Mouse (Mus musculus) kidney, adult 2 months (tissue): Measurements from ENCODE around the gene Olfr374. TPM values are rescaled to one million over a fixed set of nuclear protein-coding genes. Genes with fewer than 3 reads are reported as not detected.
A peak's percentile ranks its signal among the peaks of the same experiment; 100 is the strongest.
"Not testable (repeated sequence)": the region's sequence is repeated elsewhere in the genome, so short reads cannot be mapped to it uniquely, and the experiment has no call there.

Experiments used
- DNase-seq: peaks from one replicate; pipeline ENCODE4 v3.0.0; 2021
- H3K27ac ChIP-seq: fragments of 200-500 bp; 2 replicates; pipeline ENCODE4 v1.5.1; 2012; ENCODE audit warnings: low read depth, low read length, control low read depth, inconsistent platforms; ENCODE audit not compliant: insufficient read depth
- H3K27me3 ChIP-seq: fragments of 200-500 bp; replicated peaks from 2 replicates; pipeline ENCODE4 v1.6.1; 2012; ENCODE audit warnings: mild to moderate bottlenecking, moderate library complexity, low read length, inconsistent platforms; ENCODE audit not compliant: control insufficient read depth, insufficient read depth
- H3K36me3 ChIP-seq: fragments of 200-500 bp; 2 replicates; pipeline ENCODE4 v1.6.1; 2012; ENCODE audit warnings: mild to moderate bottlenecking, moderate library complexity, low read length, inconsistent platforms; ENCODE audit not compliant: control insufficient read depth, insufficient read depth
- H3K4me1 ChIP-seq: fragments of 200-500 bp; 2 replicates; pipeline ENCODE4 v1.6.1; 2011; ENCODE audit warnings: low read length; ENCODE audit not compliant: control insufficient read depth, insufficient read depth
- H3K4me3 ChIP-seq: fragments of 200-500 bp; 2 replicates; pipeline ENCODE4 v1.5.1; 2011; ENCODE audit warnings: mild to moderate bottlenecking, low read depth, low read length, control low read depth; ENCODE audit not compliant: insufficient read depth
- CTCF ChIP-seq: fragments of 200-500 bp; conservative IDR thresholded peaks from 2 replicates; pipeline ENCODE4 v1.5.1; 2011; ENCODE audit warnings: low read depth, mild to moderate bottlenecking, control low read depth, low read length, moderate library complexity, mixed read lengths; ENCODE audit not compliant: insufficient read depth, insufficient read length
- POLR2A ChIP-seq: fragments of 200-500 bp; IDR thresholded peaks from one replicate; pipeline ENCODE4 v1.6.1; 2011; ENCODE audit warnings: low read depth, low read length, control low read depth
- WGBS: fragments of 180-500 bp; shearing (Covaris S2); methylation state at CpG from one replicate; pipeline ENCODE4 v1.1.7; 2018; 5-methylcytosine and 5-hydroxymethylcytosine counted together
- polyA plus RNA-seq: library from polyadenylated mRNA; depleted of rRNA; stranded (reverse); fragments of >200 nt; gene quantifications from 2 replicates; pipeline ENCODE4 v1.2.3, GENCODE M21; 2012

The Olfr374 gene
- polyA plus RNA-seq, 1 experiment, result not detected

- H3K4me1 ChIP-seq, result no peaks in the 10 kb centered on the region
- no peaks in the 10 kb centered on the region for H3K36me3 ChIP-seq
- WGBS, result 28% methylated on average over 4 of the region's 4 CpGs
- TF ChIP-seq POLR2A, result no peak
- peak; percentile 66 for TF ChIP-seq CTCF
- no peaks in the 10 kb centered on the region for H3K27me3 ChIP-seq
- no peak for DNase-seq
- H3K4me3 ChIP-seq, result no peak overlapping the region
- H3K27ac ChIP-seq, result no peak overlapping the region
Observed at GRCm38 (mm10) chr8:72105165-72105564, 1.7 kb upstream of the Olfr374 start.

DNA sequence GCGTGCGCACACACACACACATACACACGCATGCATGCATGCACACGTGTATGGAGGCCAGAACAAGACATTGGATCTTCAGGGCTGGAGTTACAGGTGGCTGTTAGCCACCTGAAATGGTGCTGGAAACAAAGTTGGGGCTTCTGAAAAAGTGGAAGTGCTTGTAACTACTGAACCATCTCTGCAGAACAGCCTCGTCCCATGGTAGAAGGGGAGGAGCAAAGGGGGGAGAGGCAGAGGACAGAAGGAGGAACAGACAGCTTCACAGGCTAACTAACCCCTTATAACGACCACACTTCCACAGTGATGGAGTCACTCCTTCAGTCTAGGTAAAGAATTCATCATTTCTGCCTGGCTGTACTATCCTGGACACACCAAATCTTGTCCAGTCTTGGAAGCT is 4.0 kb downstream of the Olfr374 start:
- 67% methylated on average over 6 of the region's 6 CpGs for WGBS
- TF ChIP-seq CTCF (no peak), POLR2A (no peak)
- Histone ChIP-seq H3K27ac (no peak overlapping the region), H3K4me1 (no peaks in the 10 kb centered on the region), H3K4me3 (no peak overlapping the region), H3K27me3 (no peaks in the 10 kb centered on the region), H3K36me3 (no peaks in the 10 kb centered on the region)
- no peak for DNase-seq

GRCm38 (mm10) chr8:72112486-72112885 is 5.6 kb downstream of the Olfr374 start:
- Histone ChIP-seq H3K27me3 (no peaks in the 10 kb centered on the region), H3K36me3 (no peaks in the 10 kb centered on the region), H3K4me3 (no peak overlapping the region), H3K27ac (no peak overlapping the region), H3K4me1 (no peaks in the 10 kb centered on the region)
- TF ChIP-seq CTCF (0 out of 2 replicates have a peak, but pooled peaks have one; percentile 17), POLR2A (no peak)
- DNase-seq, result no peak
- 64% methylated on average over 3 of the region's 3 CpGs for WGBS

GRCm38 (mm10) chr8:72115202-72115601 is 8.4 kb downstream of the Olfr374 start:
- Histone ChIP-seq H3K27me3 (no peaks in the 10 kb centered on the region), H3K4me3 (no peak overlapping the region), H3K4me1 (no peaks in the 10 kb centered on the region), H3K27ac (no peak overlapping the region), H3K36me3 (no peaks in the 10 kb centered on the region)
- no peak for DNase-seq
- TF ChIP-seq POLR2A (no peak), CTCF (no peak)
- 86% methylated on average over 2 of the region's 2 CpGs for WGBS

DNA sequence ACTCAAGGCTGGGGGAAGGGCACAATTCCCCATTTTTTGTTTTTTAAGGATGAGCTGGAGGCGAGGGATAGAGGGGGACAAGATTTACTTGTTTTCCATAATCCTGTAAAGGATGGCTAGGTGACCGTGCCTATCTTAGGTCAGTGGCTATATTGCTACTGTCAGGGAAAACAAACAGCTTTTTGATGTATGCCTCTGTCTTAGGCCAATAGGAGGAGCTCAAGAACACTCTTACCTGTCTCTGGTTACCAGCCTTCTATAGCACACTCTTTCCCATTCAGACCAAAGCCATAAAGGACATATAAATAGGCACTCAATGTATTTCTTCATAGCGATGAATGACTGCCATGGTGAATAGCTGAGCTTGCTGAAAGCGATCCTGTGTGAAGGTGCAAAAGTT is 11.8 kb downstream of the Olfr374 start:
- Histone ChIP-seq H3K27me3 (no peaks in the 10 kb centered on the region), H3K27ac (no peak overlapping the region), H3K36me3 (no peaks in the 10 kb centered on the region), H3K4me1 (no peaks in the 10 kb centered on the region), H3K4me3 (no peak overlapping the region)
- WGBS, result 52% methylated on average over 4 of the region's 4 CpGs
- TF ChIP-seq CTCF (no peak), POLR2A (no peak)
- DNase-seq, result no peak

DNA sequence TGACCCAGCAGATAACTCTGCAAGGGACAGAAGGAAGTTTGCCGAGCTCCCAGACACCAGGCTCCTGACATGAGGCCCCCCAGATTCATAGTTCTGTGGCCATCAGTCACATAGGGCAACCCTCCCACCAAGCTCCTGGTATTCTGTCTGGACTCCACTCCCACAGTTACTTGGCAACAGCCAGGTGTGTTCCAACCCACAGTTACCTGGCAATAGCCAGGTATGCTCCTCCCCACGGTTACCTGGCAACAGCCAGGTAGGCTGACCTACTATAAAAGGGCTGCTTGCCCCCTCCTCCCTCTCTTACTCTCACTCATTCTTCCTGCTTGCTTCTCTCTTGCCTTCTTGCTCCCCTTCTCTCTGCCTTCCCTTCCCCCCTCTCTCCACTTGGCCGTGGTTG is 14.6 kb downstream of the Olfr374 start:
- not testable (repeated sequence) for H3K4me1 ChIP-seq, H3K36me3 ChIP-seq, DNase-seq, H3K27ac ChIP-seq, H3K27me3 ChIP-seq, H3K4me3 ChIP-seq
- 65% methylated on average over 3 of the region's 3 CpGs for WGBS

GRCm38 (mm10) chr8:72121997-72122396 is 15.2 kb downstream of the Olfr374 start:
- TF ChIP-seq CTCF, result no peak
- no peak for TF ChIP-seq POLR2A
- H3K4me1 ChIP-seq, result no peaks in the 10 kb centered on the region
- no peaks in the 10 kb centered on the region for H3K27me3 ChIP-seq
- WGBS, result 89% methylated on average over 1 of the region's 1 CpGs
- no peaks in the 10 kb centered on the region for H3K36me3 ChIP-seq
- no peak for DNase-seq
- no peak overlapping the region for H3K4me3 ChIP-seq
- no peak overlapping the region for H3K27ac ChIP-seq

- Histone ChIP-seq H3K4me3 (no peak overlapping the region), H3K27me3 (no peaks in the 10 kb centered on the region), H3K36me3 (no peaks in the 10 kb centered on the region), H3K27ac (no peak overlapping the region), H3K4me1 (no peaks in the 10 kb centered on the region)
- no peak for TF ChIP-seq CTCF
- no peak for TF ChIP-seq POLR2A
- WGBS, result 80% methylated on average over 1 of the region's 1 CpGs
- no peak for DNase-seq
Observed at GRCm38 (mm10) chr8:72127834-72128233, 21.0 kb downstream of the Olfr374 start.
